Mouse (Mus musculus): ENCODE measurements around the gene Myocd.

Gene Myocd

DNA sequence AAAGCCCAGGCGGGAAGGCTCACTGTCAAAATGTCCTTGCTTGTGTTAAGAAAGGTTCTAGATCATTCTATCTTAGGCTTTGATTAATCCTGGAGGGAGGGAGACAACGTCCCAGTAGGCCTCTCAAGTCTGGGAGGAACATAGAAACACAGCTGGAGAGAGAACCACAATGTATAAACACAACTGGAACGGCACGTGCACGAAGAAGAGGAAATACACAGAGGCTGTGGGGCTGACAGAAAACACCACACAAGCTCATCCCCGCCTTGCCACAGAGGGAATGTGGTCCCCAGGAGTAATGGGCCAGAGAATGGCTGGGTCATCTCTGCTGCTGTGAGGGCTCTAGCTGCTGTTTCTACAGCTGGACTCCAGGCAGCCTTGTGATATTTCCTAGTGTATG is 58.1 kb downstream of the Myocd start:
- no peak for DNase-seq

DNA sequence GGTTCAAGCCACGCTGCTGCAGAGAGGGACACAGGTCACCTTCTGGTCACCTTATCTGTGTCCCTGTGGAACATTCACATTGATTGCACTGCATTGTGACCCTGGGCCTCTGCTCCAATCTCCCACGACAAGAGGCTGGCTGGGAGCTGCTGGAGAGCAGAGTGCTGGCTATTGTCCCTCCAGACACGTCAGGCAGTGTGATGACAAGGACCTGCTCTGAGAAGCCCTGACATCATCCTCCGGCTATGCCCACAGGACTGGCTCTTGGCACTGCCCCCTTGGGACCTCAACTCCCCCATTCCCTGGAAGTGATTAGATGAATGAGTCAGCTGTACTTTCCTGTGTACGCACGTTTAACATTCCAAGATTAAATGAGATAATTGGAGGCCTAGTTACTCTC is 60.3 kb downstream of the Myocd start:
- no peak for DNase-seq

DNA sequence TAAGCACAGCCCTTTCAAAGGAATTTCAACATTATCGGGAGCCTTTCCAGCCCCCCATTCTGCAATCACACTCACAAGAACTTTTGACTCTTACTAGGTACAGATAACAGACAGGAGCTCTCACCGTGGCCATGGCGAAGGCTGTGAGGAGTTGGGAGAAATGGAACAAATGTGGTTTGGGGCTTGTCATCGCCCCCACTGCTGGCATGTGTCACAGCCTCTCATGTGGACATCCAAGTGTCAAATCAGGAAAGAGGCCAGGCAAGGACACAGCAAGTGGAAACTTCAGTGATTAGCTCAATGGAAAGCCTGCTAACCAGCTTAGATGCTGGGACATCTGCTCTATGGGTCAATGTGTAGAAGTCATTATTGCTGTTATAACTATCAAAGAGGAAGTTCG is 64.5 kb downstream of the Myocd start:
- DNase-seq, result peak; percentile 30 to 39

DNA sequence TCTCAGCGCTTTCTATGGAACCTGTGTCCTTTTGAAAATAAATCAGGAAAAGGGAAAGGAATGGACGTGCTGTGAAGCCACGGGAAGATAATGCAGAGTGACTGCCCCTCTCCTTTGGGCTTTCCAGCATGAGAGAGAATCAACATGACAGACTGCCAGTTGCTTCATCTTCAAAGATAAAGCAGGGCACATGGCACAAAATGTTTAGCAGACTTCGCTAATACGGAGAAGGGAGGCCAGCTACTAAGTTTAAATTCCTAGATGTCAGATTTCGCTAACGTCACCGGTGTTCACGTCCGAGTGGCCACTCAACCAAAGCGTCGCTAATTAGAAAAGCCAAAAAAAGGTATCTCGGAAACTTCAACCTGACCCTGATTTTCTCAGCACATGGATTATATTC is 65.1 kb downstream of the Myocd start:
- no peak for DNase-seq

DNA sequence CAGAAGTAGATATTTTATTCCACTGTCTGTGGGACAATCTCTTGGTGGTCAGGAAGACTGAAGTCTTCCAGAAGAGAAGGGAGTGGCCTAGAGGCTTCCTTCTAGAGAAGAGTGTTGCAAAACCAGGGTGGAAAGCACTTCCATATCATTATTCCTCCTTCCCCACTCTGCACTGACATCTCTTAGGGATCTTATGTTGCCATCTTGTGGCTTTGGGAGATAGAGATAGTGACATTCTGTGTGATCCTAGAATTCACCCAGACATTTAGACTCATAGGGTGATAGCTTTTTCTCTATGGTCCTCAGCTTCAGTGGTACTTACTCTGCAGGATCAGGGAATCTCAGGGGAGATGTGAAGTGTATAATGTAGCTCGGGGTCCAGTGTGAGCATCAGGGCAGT is 66.8 kb downstream of the Myocd start:
- DNase-seq, result no peak

DNA sequence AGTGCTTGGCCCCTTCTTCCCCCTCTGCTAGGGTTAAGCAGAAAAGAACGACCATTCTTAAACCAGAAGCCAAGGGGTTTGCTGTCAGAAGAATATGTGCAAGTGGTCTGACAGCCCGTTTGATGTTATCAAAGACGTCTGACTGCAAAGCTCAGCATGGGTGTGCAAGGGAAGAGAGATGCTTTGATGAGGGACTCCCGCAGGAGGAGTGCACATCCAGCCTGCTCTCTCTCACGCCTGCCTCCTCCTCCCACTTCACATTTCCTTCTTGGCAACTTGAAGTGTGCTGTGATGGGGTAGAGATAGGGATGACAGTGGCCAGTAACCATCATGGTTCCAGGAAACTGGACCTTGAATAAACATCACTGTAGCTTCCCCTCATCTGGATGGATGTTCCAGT is 67.6 kb downstream of the Myocd start:
- DNase-seq, result no peak

DNA sequence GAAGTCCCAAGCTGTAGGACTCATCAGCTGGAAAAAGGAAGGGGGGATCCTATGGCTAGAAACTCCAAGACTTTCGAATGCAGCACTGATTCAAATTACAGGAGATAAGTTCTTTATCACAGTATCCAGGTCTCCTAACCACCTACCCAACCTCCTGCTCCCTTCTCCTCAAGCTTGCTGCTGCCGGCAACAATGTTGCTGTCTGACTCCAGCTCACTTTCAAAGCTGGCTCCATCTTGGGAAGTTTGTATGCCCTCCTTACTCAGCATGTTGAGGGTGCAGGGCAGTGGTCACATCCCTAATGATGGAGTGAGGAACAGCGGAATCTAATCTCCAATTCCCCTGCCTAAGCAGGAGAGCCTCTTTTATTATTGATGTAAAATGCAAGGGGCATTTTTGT is 71.8 kb downstream of the Myocd start:
- no peak for DNase-seq

DNA sequence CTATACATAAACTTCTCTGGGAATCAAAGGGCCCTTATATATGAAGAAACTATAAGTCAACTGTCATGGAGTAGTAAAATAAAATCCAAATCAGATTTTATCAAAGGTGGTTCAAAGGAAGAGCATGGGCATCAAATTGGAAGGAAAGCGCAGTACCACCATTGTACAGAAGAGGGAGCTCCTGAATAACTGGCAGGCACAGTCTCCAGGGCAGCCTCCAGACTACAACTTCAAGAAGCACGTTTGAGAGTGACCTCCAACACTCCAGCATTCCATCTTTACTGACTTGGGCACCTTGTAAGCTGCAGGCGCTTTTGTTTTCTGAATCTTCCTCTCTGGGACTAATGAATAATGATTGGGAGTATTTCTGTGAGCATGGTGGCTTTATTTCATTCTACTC is 72.5 kb downstream of the Myocd start:
- peak; percentile 92 to 93 for DNase-seq

DNA sequence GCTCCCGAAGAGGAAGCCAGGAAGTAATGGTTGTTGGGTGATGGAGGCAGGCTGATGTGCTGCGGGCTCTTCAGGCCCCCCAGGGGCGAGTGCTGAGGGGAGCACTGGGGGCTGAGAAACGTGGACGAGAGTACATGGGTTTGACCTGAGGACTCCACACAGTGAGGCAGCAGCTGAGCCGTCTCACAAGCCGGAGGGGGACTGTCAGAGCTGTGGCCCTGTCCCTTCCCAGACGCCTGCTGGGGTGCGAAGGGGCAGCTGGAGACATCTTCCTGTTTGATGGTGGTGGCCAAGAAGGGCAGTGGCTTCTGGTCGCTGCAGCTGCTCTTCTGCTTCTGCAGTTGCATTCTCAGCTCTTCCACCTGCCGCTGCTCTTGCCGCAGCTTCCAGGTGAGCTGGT is 82.8 kb downstream of the Myocd start:
- no peak for DNase-seq

DNA sequence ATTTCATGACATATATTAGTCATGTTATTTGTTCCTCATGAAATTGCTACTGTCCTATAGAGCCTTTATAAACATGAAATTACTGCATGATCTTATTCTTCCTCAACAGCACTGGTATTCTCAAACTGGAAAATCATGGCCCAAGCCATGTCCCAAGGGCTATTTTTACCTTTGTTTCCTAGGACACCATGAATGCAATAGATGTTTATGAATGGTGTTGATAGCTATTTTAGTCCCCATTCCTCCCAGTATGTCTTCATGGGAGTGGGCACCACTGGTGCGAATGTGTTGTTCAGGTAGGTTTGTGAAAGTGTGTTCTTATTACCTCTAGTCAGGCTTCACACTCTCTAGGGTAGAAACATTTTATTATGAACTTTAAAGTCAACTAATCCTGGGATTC is 84.7 kb downstream of the Myocd start:
- DNase-seq, result no peak

DNA sequence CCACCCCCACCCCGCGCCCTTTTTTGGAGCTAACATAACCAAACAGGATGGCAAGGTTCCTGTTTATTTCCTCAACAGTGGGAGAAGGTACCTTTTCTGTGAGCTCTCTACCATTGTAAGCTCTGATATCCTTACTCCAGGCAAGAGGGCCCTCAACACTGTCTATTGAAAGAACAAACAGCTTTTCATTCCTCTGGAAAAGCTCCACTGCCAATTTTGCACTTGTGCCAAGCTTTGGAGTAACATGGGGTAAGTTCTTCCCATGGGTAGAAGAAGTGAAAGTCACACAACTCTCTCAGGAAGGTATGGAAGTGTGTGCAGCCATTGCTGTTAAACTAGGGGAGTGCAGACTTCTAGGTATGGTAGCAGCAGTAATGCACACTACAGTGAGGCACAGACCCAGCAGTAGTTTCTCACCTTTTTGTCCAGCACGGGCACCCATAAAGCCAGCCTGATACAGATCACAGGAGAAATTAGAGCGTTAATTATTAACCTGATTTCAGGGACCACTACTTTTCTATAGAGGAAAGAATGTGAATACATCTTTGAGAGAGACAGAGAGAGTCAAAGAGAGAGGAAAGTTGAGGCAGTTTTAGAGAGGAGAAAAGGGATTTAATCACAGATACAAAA is 99.6 kb downstream of the Myocd start:
- no peak for DNase-seq

DNA sequence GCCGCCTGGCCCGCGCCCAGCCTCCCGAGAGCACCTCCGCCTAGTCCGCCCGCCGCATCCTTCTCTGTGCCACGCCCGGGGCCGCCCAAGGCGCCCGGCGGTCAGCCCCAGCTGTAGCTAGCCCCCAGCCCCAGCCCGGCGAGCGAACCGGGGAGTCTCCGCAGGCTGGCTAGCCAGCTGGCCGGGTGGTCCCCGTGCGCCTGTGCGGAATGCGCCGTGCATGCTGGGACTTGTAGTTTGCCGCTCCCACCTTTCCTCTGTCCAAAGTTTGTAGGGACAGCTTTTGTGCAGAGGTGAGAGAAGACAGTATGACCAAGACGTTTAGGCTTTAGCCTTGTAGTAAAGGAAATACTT is 107.0 kb downstream of the Myocd start, which contains the start of gene Arhgap44:
Gene Arhgap44 (minus strand): TSS at position 195 of the 354 bp plus-strand sequence.
- DNase-seq, result peak; percentile 82 to 87

DNA sequence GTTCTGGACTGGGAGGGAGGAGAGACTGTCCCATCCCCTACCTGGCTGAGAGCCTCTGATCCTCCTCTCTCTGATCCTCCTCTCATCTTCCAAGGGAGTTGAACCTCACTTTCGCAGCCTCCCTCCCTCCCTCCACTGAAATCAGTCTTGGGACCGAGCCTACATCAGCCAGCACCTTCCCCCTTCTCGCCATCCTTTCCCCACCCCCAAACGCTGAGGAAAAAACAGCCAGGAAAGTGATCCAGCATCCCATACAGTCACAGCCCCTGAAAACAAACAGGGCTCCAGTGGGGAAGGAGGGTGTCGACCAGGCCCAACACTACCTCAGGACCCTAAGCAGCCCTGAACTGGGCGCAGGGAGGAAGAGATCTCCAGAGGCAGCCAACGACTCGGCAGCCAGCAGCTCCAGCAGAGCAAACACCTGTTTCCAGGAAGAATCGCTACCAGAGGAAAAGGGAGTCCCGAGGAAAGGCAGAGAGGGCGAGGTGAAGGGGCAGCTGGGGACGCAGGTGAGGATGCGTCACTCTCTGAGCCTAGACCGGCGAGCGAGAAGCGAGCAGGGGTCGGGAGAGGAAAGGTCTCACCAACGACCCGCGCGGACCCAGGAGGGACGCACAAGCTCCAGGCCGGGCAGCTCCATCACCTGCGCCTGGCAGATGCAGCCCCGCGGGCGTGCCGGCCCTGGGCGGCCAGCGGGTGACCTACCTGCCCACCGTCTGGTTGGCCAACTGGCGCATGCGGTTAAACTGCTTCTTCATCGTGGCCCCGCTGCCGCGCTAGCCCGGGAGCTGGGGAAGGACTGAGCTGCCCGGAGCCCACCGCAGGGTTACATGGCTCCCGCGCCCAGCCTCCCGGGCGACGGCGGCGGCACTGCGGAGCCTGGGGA is 107.7 kb downstream of the Myocd start:
- DNase-seq, result peak; percentile 73 to 81

DNA sequence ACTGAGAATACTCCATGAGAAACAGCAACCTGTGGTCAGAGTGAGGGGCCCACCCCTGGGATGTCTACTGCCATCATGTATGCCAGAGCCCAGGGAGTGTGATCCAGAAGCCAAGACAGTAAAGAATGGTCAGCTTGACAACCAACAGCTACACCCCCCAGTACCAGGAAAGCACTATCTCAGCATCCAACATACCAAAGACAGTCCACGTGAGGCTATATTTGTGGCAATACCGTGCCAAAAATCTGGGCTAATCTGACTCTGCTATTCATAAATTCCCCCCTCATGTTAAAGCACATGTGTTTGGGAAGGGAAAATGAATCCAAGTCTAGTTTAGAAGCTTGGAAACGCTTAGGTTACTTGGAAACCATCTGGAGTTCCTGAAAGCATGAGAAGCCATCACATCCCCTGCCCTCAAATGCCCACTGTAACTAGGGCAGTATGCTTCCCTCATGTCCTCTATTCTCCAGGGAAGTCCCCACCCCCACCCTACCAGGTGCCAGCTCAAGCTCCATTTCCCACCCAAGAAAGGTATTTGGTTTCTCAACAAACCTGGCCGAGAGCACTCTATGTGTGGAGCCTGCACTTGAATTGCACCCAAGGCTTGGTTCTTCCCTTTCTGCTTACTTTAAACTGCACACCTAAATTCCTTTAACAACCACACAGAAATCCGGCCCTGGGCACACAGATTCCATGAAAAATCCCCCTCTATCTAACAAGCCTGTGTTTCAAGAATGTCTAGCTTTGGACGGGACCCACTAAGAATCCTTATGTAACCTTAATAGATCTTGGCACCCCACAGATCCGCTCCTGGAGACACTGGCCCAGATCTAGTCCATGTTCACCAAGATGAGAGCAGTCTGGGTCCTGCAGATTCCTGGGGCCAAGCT is 108.6 kb downstream of the Myocd start:
- DNase-seq, result peak; percentile 54 to 62

DNA sequence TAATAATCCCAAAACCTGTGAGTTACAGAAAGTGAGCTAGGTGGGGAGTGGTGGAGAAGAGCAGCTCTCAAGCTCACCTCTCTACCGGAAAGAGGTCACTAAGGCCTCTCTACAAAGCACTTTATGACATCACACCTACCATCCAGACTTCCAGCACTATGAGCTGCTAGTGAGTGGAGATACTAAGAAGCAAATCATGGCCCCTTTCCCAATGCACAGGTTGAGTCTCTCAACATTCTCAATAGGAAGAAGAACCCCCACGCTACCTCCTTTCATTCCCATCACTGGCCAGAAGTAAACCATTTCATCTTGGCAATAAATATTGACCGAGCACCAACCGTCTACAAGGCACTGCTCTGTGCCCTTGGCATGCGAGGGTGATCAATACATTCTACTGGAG is 110.0 kb downstream of the Myocd start, which contains the start of gene 1700086D15Rik:
Gene 1700086D15Rik (minus strand): TSS at position 101 of the 400 bp plus-strand sequence.
- no peak for DNase-seq

DNA sequence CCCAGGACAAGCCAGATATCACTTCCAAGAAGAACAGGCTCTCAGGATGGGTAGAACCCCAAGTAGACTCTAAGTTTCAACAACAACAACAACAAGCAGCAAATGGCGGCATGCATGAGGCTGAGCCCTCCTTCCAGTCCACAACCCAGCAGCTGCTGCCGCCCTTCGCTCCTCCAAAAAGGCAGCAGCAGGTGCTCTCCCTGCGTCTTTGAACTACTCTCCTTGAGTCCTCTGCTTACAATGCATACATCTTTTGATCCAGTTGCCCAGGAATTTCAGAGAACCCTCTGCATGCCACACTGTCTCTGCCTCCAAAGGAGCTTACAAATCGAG is 111.2 kb downstream of the Myocd start:
- no peak for DNase-seq

DNA sequence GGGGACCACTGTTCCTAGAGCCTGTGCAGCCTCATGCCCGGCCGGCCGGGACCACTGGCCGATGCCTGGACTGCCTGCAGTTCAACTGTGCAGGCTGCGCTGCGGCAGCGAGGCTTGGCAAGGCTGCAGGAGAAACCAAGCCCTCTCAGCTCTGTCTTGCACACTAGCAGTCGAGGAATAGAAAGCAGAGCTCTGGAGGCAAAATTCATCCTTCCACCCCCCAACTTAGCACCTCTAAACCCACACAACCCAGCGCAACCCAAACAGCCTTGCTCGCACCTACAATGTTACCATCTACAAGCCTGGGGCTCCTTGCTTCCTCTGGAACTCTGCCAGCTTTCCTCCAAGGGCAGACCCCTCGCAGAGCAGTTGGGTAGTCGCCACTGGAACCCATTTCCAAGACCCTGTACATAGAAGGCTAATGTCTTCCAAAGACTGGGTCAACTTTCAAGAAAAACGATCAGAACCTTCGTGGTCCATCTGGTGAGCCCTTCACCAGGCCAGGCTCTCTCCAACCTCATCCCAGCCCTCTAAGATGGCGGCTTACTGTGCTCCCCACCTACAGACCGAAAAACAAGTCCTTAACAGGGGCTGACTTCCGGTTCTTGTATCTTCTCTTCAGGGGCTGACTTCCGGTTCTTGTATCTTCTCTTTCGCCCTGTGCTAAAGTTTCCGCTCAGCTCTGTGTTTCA is 111.7 kb downstream of the Myocd start:
- DNase-seq, result peak in 1 of 2 experiments; percentile 50

DNA sequence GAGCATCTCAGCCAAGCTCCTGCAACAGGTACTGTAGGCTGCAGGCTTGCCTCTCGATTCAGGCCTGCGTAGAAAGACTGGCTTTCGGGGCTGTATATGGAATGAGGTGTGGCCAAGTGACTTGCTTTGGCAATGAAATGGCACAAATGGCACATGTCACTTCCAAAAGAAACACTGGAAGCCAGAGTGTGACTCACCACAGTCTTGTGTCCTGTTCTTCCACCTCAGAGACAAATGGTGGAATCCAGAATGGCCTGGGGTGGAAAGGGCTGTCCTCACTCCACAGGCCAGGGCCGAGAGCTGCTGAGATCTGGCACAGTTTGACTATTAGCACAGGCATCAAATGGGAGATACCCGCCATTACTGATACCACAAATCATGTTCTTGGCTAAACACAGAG is 116.8 kb downstream of the Myocd start:
- DNase-seq, result peak; percentile 15 to 37

DNA sequence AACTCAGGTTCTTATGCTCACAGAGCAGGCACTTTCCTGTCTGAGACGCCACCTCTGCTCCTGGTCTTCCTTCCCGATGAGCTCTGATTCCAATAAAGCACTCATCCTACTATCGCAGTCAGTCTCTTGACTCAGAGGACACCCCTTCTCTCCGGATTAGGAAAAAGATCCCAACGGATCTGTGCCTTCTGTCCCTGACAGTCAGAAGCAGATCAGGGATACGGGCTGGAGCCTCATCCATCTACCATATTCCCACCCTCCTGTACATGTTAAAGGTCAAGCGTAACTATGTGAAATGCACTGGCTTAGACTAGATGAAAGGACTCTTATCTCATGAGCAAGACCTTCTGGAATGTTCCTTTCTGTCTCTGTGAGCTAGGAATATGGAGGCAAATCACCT is 121.3 kb downstream of the Myocd start:
- no peak for DNase-seq

DNA sequence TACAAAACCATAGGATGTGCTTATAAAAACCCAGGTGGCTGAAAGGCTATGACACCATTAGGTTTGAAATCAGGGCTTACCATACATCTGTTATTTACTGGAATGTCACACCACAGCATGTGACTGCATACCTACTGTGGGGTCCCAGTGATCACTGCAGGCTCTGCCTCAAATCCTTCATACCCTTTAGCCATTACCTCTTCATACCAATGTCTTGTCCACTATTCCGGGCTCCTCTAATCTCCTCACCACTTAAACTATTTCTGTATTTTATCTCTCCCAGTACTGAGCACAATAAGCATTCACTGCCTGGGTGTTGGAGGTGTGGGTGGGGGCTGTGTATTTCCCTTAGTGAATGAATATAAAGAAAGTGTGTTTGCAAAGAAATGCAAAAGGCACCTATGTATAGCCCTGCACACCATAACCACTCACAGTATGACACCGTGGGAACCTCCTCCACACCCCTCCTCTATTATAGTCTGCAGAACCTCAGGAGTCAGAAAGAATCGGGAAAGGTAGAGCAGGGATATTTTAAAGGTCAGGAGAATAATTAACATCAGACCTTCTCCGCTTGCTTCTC is 126.9 kb downstream of the Myocd start:
- DNase-seq, result no peak

DNA sequence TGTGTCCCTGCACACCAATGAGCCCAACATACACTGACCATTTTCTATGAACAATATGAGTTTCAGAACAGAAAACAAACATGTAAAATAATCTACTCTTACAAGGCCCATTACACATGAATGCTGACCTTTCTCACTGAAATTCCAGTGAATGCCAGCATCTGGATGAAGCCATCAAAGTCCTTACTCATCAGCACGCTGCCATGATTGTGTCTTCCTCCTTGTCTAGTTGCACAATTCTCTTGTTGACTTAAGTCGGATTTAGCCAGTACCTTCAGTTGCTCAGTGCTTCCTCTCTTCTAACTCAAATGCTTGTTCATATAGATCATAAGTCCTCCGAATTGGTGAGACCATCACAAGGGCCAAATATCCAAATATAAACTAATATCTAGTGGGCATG is 130.8 kb downstream of the Myocd start:
- no peak for DNase-seq

DNA sequence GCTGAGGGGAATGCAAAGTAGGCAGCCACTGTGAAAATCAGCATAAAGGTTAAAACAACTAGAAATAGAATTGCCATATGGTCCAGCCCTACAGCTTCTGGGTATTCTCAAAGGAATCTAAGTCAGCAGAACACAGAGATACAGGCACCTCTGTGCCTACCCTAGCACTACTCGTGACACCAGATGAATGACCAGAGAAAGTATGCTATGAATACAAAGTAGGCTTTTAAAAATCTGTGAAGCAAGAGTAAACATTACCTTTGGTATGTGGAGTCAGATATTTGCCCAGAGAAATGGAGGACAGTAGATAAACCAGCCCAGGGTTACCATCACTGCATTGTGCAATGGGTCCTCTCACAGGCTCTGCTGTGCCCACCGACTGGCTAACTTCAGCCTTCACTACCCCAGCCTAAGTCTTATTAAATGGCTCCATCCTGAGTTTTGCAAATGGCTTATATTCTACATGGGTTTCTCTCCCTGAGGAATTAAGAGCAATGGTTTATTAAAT is 132.6 kb downstream of the Myocd start:
- no peak for DNase-seq

Measured in cerebellum, postnatal 14 days (tissue).